Mouse (Mus musculus) kidney, adult 2 months (tissue): ENCODE results near the gene Lime1. TPM values are rescaled to one million over a fixed set of nuclear protein-coding genes. Genes with fewer than 3 reads are reported as not detected.

Experiments
- DNase-seq: peaks from one replicate; pipeline ENCODE4 v3.0.0; 2021
- H3K27ac ChIP-seq: fragments of 200-500 bp; 2 replicates; pipeline ENCODE4 v1.5.1; 2012; ENCODE audit warnings: low read depth, low read length, control low read depth, inconsistent platforms; ENCODE audit not compliant: insufficient read depth
- H3K27me3 ChIP-seq: fragments of 200-500 bp; replicated peaks from 2 replicates; pipeline ENCODE4 v1.6.1; 2012; ENCODE audit warnings: mild to moderate bottlenecking, moderate library complexity, low read length, inconsistent platforms; ENCODE audit not compliant: control insufficient read depth, insufficient read depth
- H3K36me3 ChIP-seq: fragments of 200-500 bp; 2 replicates; pipeline ENCODE4 v1.6.1; 2012; ENCODE audit warnings: mild to moderate bottlenecking, moderate library complexity, low read length, inconsistent platforms; ENCODE audit not compliant: control insufficient read depth, insufficient read depth
- H3K4me1 ChIP-seq: fragments of 200-500 bp; 2 replicates; pipeline ENCODE4 v1.6.1; 2011; ENCODE audit warnings: low read length; ENCODE audit not compliant: control insufficient read depth, insufficient read depth
- H3K4me3 ChIP-seq: fragments of 200-500 bp; 2 replicates; pipeline ENCODE4 v1.5.1; 2011; ENCODE audit warnings: mild to moderate bottlenecking, low read depth, low read length, control low read depth; ENCODE audit not compliant: insufficient read depth
- CTCF ChIP-seq: fragments of 200-500 bp; conservative IDR thresholded peaks from 2 replicates; pipeline ENCODE4 v1.5.1; 2011; ENCODE audit warnings: low read depth, mild to moderate bottlenecking, control low read depth, low read length, moderate library complexity, mixed read lengths; ENCODE audit not compliant: insufficient read depth, insufficient read length
- POLR2A ChIP-seq: fragments of 200-500 bp; IDR thresholded peaks from one replicate; pipeline ENCODE4 v1.6.1; 2011; ENCODE audit warnings: low read depth, low read length, control low read depth
- WGBS: fragments of 180-500 bp; shearing (Covaris S2); methylation state at CpG from one replicate; pipeline ENCODE4 v1.1.7; 2018; 5-methylcytosine and 5-hydroxymethylcytosine counted together
- polyA plus RNA-seq: library from polyadenylated mRNA; depleted of rRNA; stranded (reverse); fragments of >200 nt; gene quantifications from 2 replicates; pipeline ENCODE4 v1.2.3, GENCODE M21; 2012

Gene Lime1
- polyA plus RNA-seq, 1 experiment: 35.1 TPM

GRCm38 (mm10) chr2:181364860-181365596 is 14.8 kb upstream of the Lime1 start, which contains the start of the genes Zgpat and Arfrp1:
Gene Zgpat (plus strand): TSS chr2:181364928.
Gene Arfrp1 (minus strand): TSS chr2:181365404.
- Histone ChIP-seq H3K27me3 (no peaks in the 10 kb centered on the region), H3K4me1 (peaks cover 6% of the 10 kb centered on the region; the same call in 1 of the 2 replicates), H3K36me3 (peaks cover 2% of the 10 kb centered on the region; the same call in 1 of the 2 replicates), H3K4me3 (peak within 1 kb of the TSS; percentile 75), H3K27ac (peak within 1 kb of the TSS; percentile 86)
- under 1% methylated on average over 71 of the region's 71 CpGs for WGBS
- DNase-seq: peak; percentile 94
- no peak for TF ChIP-seq CTCF
- no peak for TF ChIP-seq POLR2A

DNA sequence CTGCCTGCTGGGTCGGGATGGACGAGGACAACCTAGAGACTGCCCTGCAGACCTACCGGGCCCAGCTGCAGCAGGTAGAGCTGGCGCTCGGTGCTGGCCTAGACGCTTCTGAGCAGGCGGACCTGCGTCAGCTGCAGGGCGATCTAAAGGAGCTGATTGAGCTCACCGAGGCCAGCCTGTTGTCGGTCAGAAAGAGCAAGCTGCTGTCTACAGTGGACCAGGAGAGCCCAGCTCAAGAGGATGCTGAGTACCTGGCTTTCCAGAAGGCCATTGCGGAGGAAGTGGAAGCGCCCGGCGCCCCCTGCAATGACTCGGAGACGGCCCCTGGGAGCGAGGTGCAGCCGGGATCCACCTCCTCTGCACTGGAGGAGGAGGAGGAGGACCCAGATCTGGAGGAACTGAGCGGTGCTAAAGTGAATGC is 14.2 kb upstream of the Lime1 start:
- Histone ChIP-seq H3K27me3 (no peaks in the 10 kb centered on the region), H3K36me3 (peaks cover under 1% of the 10 kb centered on the region; the same call in 1 of the 2 replicates), H3K4me3 (peak overlapping the region; percentile 75), H3K4me1 (peaks cover 6% of the 10 kb centered on the region; the same call in 1 of the 2 replicates), H3K27ac (peak overlapping the region; percentile 86)
- TF ChIP-seq POLR2A (no peak), CTCF (no peak)
- WGBS: under 1% methylated on average over 20 of the region's 20 CpGs
- DNase-seq: no peak

GRCm38 (mm10) chr2:181370001-181370400 is 9.9 kb upstream of the Lime1 start:
- no peak for DNase-seq
- Histone ChIP-seq H3K4me3 (no peak overlapping the region), H3K27ac (no peak overlapping the region), H3K4me1 (peaks cover 3% of the 10 kb centered on the region; the same call in 1 of the 2 replicates), H3K36me3 (no peaks in the 10 kb centered on the region; the same call in 1 of the 2 replicates), H3K27me3 (no peaks in the 10 kb centered on the region)
- TF ChIP-seq POLR2A (no peak), CTCF (0 out of 2 replicates have a peak, but pooled peaks have one; percentile 1)
- 93% methylated on average over 5 of the region's 5 CpGs for WGBS

DNA sequence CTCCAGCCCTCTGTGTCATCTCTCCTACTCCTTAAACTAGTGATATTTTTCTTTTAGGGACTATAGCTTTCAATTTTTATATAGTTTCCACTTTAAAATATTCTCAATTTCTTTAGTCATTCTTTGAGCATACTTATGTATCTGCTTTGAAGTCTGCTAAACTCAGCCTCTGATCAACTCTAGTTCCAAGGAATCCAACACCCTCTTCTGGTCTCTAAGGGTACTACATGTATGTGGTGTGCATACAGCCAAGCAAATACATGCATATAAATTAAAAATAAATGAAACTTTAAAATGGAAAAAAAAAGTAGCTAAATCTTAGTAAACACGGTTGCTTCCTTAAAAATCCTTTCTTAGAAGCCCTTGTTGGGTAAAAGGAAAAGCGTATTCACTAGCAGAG is 4.1 kb upstream of the Lime1 start:
- H3K4me3 ChIP-seq: no peak overlapping the region
- no peaks in the 10 kb centered on the region for H3K27me3 ChIP-seq
- WGBS: 93% methylated on average over 2 of the region's 2 CpGs
- H3K27ac ChIP-seq: no peak overlapping the region
- TF ChIP-seq POLR2A (no peak), CTCF (no peak)
- DNase-seq: peak; percentile 41
- 0 out of 2 replicates have a peak, but pooled peaks cover 3% of the 10 kb centered on the region for H3K36me3 ChIP-seq
- H3K4me1 ChIP-seq: no peaks in the 10 kb centered on the region

DNA sequence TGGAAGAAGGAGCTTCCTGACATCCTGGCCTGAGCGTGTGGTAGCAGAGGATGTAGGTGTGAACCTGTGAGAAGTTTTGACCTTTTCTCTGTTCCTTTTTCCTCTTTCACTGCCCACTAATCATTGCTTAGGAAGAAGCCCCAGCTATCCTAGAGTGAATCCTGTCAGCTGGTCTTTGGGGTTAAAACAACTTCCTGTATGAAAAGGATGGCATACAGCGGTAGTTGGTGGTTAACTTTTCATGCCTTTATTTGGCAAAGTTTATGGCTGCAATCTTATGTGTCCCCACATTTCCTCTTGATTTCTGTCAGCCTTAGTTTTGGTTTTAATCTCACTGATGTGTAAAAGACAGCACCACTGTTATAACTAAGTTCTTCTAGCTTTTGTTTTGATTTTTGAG is 2.6 kb upstream of the Lime1 start:
- H3K4me1 ChIP-seq: no peaks in the 10 kb centered on the region
- H3K27me3 ChIP-seq: no peaks in the 10 kb centered on the region
- TF ChIP-seq CTCF (no peak), POLR2A (no peak)
- no peak overlapping the region for H3K27ac ChIP-seq
- 50% methylated on average over 2 of the region's 2 CpGs for WGBS
- 0 out of 2 replicates have a peak, but pooled peaks cover 3% of the 10 kb centered on the region for H3K36me3 ChIP-seq
- H3K4me3 ChIP-seq: no peak overlapping the region
- DNase-seq: no peak

DNA sequence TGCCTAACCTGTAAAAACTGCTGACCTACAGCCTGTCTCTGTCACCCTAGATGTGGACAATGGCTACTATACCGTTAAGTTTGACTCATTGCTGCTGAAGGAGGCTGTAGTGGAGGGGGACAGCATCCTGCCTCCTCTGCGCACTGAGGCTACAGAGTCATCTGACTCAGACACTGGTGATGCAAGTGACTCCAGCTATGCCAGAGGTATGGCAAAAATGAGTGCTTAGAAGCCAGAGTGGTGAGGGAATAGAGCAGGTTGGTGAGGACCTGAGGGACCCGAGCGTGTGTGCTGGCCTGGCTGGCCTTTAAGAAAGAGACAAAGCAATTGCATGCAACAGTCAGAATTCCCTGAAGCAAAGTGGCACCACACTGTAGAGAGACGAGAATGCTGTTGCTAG is 1.2 kb upstream of the Lime1 start:
- Histone ChIP-seq H3K4me1 (no peaks in the 10 kb centered on the region), H3K36me3 (0 out of 2 replicates have a peak, but pooled peaks cover 3% of the 10 kb centered on the region), H3K27ac (no peak overlapping the region), H3K4me3 (no peak overlapping the region), H3K27me3 (no peaks in the 10 kb centered on the region)
- 80% methylated on average over 5 of the region's 5 CpGs for WGBS
- no peak for TF ChIP-seq CTCF
- DNase-seq: no peak

GRCm38 (mm10) chr2:181380251-181380650 is 373 bp downstream of the Lime1 start:
- WGBS: 79% methylated on average over 5 of the region's 5 CpGs
- no peak overlapping the region for H3K4me3 ChIP-seq
- no peak overlapping the region for H3K27ac ChIP-seq
- TF ChIP-seq POLR2A (no peak), CTCF (no peak)
- H3K27me3 ChIP-seq: no peaks in the 10 kb centered on the region
- 0 out of 2 replicates have a peak, but pooled peaks cover 3% of the 10 kb centered on the region for H3K36me3 ChIP-seq
- H3K4me1 ChIP-seq: no peaks in the 10 kb centered on the region
- DNase-seq: no peak
